Mouse (Mus musculus): ENCODE results near the gene Uts2b. TPM values are rescaled to one million over a fixed set of nuclear protein-coding genes. Genes with fewer than 3 reads are reported as not detected.

Gene Uts2b
- polyA plus RNA-seq, 1 experiment from 2014 or later, result 4.7 TPM

GRCm38 (mm10) chr16:27395251-27396037, 25.4 kb upstream of the Uts2b start:
- 85% methylated on average over 4 of the region's 4 CpGs for WGBS (ENCODE audit: insufficient replicate concordance)
- no peak overlapping the region for H3K9ac ChIP-seq (ENCODE audit: low read depth, low read length)
- ATAC-seq (replicated peaks; ENCODE audit: insufficient number of reproducible peaks, low FRiP score, low TSS enrichment), result no peak
- H3K4me3 ChIP-seq (ENCODE audit: low read depth, low read length), result no peak overlapping the region
- H3K4me1 ChIP-seq (ENCODE audit: control insufficient read depth, insufficient read depth, low read length), result peaks cover 5% of the 10 kb centered on the region; the same call in 1 of the 2 replicates
- no peaks in the 10 kb centered on the region for H3K36me3 ChIP-seq (ENCODE audit: control insufficient read depth, insufficient read depth, low read length)
- no peak overlapping the region for H3K4me2 ChIP-seq
- 0 out of 2 replicates have a peak, but pooled peaks cover 2% of the 10 kb centered on the region for H3K9me3 ChIP-seq (replicated peaks; ENCODE audit: control insufficient read depth, low read length)
- H3K27ac ChIP-seq (ENCODE audit: low read depth, low read length), result no peak overlapping the region
- H3K27me3 ChIP-seq (ENCODE audit: control insufficient read depth, insufficient read depth, low read length), result no peaks in the 10 kb centered on the region

- Histone ChIP-seq H3K4me2 (no peak overlapping the region), H3K36me3 (ENCODE audit: control insufficient read depth, insufficient read depth, low read length) (no peaks in the 10 kb centered on the region), H3K4me1 (ENCODE audit: control insufficient read depth, insufficient read depth, low read length) (peaks cover 18% of the 10 kb centered on the region), H3K4me3 (ENCODE audit: low read depth, low read length) (no peak overlapping the region), H3K9ac (ENCODE audit: low read depth, low read length) (no peak overlapping the region), H3K9me3 (replicated peaks; ENCODE audit: control insufficient read depth, low read length) (0 out of 2 replicates have a peak, but pooled peaks cover 2% of the 10 kb centered on the region), H3K27ac (ENCODE audit: low read depth, low read length) (no peak overlapping the region), H3K27me3 (ENCODE audit: control insufficient read depth, insufficient read depth, low read length) (no peaks in the 10 kb centered on the region)
- 79% methylated on average over 2 of the region's 2 CpGs for WGBS (ENCODE audit: insufficient replicate concordance)
- no peak for ATAC-seq (replicated peaks; ENCODE audit: insufficient number of reproducible peaks, low FRiP score, low TSS enrichment)
These were observed 21.8 kb upstream of the Uts2b start for GRCm38 (mm10) chr16:27391845-27392244.

DNA sequence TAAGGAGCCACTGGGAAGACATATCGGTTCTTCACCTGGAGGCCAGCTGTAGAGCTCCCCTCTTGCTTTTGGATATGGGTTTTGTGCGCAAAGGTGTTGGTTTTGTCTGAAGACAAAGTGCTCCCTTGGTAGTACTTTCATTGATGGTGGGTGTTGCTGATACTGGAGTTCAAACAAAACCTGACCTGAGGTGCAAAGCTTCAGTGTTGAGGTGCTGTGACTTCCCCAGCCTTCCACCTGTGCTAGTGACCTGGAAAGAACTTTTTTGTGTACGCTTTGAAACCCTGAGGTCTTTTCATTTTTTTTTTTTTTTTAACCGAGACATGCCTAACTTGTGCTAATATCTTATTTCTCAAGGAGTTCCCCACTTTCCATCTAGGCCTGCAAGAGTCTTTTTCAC, 20.3 kb upstream of the Uts2b start:
- no peak for ATAC-seq (replicated peaks; ENCODE audit: insufficient number of reproducible peaks, low FRiP score, low TSS enrichment)
- Histone ChIP-seq H3K4me3 (ENCODE audit: low read depth, low read length) (peak overlapping the region; percentile 85), H3K4me2 (peak overlapping the region; percentile 82), H3K36me3 (ENCODE audit: control insufficient read depth, insufficient read depth, low read length) (no peaks in the 10 kb centered on the region), H3K27ac (ENCODE audit: low read depth, low read length) (no peak overlapping the region), H3K9ac (ENCODE audit: low read depth, low read length) (no peak overlapping the region), H3K9me3 (replicated peaks; ENCODE audit: control insufficient read depth, low read length) (no peaks in the 10 kb centered on the region), H3K27me3 (ENCODE audit: control insufficient read depth, insufficient read depth, low read length) (no peaks in the 10 kb centered on the region), H3K4me1 (ENCODE audit: control insufficient read depth, insufficient read depth, low read length) (peaks cover 18% of the 10 kb centered on the region)
- 89% methylated on average over 4 of the region's 4 CpGs for WGBS (ENCODE audit: insufficient replicate concordance)

- Histone ChIP-seq H3K9me3 (replicated peaks; ENCODE audit: control insufficient read depth, low read length) (no peaks in the 10 kb centered on the region), H3K27me3 (ENCODE audit: control insufficient read depth, insufficient read depth, low read length) (no peaks in the 10 kb centered on the region), H3K27ac (ENCODE audit: low read depth, low read length) (peak overlapping the region; percentile 91), H3K4me3 (ENCODE audit: low read depth, low read length) (peak overlapping the region; percentile 85), H3K4me2 (peak overlapping the region; percentile 82), H3K36me3 (ENCODE audit: control insufficient read depth, insufficient read depth, low read length) (no peaks in the 10 kb centered on the region), H3K4me1 (ENCODE audit: control insufficient read depth, insufficient read depth, low read length) (peaks cover 18% of the 10 kb centered on the region), H3K9ac (ENCODE audit: low read depth, low read length) (peak overlapping the region; percentile 97)
- ATAC-seq (replicated peaks; ENCODE audit: insufficient number of reproducible peaks, low FRiP score, low TSS enrichment), result no peak
- 38% methylated on average over 7 of the region's 7 CpGs for WGBS (ENCODE audit: insufficient replicate concordance)
These were observed 19.7 kb upstream of the Uts2b start for GRCm38 (mm10) chr16:27389534-27390282.

DNA sequence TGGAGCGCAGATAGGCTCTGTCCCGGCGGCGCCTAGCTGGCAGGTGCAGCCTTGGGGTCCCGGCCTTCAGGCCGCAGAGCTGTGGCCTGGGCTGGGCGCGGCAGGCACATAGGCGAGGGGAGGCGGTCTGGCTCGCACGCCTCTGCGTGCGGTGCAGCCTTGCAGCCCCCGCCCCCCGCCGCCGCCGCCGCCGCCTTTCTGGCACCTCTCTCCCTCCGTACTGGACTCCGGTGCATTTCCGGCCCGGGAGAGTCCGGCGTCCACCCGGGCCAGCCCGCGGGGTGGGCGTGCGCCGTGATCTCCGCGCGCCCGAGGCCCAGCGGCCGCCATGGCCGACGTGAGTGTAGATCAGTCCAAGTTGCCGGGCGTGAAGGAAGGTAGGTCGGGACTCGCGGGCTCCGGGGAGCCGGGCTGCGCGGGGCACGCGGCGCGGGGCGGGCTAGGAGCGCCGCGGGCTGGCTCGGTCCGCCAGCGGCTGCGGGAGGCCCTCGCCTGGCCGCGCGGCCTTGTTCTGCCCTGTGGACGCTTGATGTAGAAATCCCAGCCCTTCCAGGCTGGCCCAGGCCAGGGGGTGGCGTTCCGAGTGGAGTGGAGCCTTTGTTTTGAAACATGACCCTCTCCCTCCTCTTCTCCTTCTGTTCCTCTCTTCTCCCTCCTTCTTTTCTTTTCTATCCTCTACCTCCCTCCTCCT, 18.9 kb upstream of the Uts2b start, which contains the start of gene Ccdc50:
Ccdc50 (plus strand) TSS at position 109 of the 691 bp plus-strand sequence.
- no peaks in the 10 kb centered on the region for H3K9me3 ChIP-seq (replicated peaks; ENCODE audit: control insufficient read depth, low read length)
- peak within 1 kb of the TSS; percentile 91 for H3K27ac ChIP-seq (ENCODE audit: low read depth, low read length)
- H3K4me3 ChIP-seq (ENCODE audit: low read depth, low read length), result peak within 1 kb of the TSS; percentile 85
- WGBS (ENCODE audit: insufficient replicate concordance), result under 1% methylated on average over 66 of the region's 69 CpGs
- H3K27me3 ChIP-seq (ENCODE audit: control insufficient read depth, insufficient read depth, low read length), result no peaks in the 10 kb centered on the region
- peak within 1 kb of the TSS; percentile 82 for H3K4me2 ChIP-seq
- H3K4me1 ChIP-seq (ENCODE audit: control insufficient read depth, insufficient read depth, low read length), result peaks cover 18% of the 10 kb centered on the region
- peak within 1 kb of the TSS; percentile 97 for H3K9ac ChIP-seq (ENCODE audit: low read depth, low read length)
- H3K36me3 ChIP-seq (ENCODE audit: control insufficient read depth, insufficient read depth, low read length), result no peaks in the 10 kb centered on the region
- ATAC-seq (replicated peaks; ENCODE audit: insufficient number of reproducible peaks, low FRiP score, low TSS enrichment), result peak; percentile 94

- Histone ChIP-seq H3K9ac (ENCODE audit: low read depth, low read length) (0 out of 2 replicates have a peak overlapping the region, but pooled peaks have one; percentile 97), H3K4me3 (ENCODE audit: low read depth, low read length) (peak overlapping the region; percentile 85), H3K27me3 (ENCODE audit: control insufficient read depth, insufficient read depth, low read length) (no peaks in the 10 kb centered on the region), H3K9me3 (replicated peaks; ENCODE audit: control insufficient read depth, low read length) (no peaks in the 10 kb centered on the region), H3K36me3 (ENCODE audit: control insufficient read depth, insufficient read depth, low read length) (no peaks in the 10 kb centered on the region), H3K4me2 (peak overlapping the region; percentile 82), H3K27ac (ENCODE audit: low read depth, low read length) (peak overlapping the region; percentile 91; the same call in 1 of the 2 replicates), H3K4me1 (ENCODE audit: control insufficient read depth, insufficient read depth, low read length) (peaks cover 18% of the 10 kb centered on the region)
- no peak for ATAC-seq (replicated peaks; ENCODE audit: insufficient number of reproducible peaks, low FRiP score, low TSS enrichment)
- WGBS (ENCODE audit: insufficient replicate concordance), result 37% methylated on average over 12 of the region's 12 CpGs
These were observed 17.9 kb upstream of the Uts2b start for GRCm38 (mm10) chr16:27387634-27388611.

DNA sequence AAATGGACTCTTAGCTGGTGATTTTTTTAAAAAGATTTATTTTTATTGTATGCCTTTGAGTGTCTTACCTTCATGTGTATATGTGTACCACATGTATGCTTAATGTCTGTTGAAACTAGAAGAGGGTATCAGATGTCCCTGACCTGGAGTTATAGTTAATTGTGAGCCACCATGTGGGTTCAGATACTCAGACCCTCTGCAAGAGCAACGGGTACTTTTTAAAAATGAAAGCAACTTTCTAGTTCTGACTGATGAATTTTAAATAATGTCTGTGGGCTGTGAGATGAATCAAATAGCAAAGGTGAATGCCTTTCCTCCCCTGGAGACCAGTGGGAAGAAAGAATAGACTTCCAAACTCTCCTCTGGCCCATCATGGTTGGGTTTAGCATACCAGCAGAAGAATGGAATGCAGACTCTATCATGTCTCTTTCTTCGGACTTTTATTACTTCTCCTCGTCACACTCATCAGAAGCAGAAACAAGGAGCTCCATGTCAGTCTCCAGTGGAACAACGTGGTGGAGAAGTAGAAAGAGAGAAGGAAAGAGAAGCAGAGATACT, 16.9 kb upstream of the Uts2b start:
- Histone ChIP-seq H3K9me3 (replicated peaks; ENCODE audit: control insufficient read depth, low read length) (no peaks in the 10 kb centered on the region), H3K4me3 (ENCODE audit: low read depth, low read length) (no peak overlapping the region), H3K36me3 (ENCODE audit: control insufficient read depth, insufficient read depth, low read length) (no peaks in the 10 kb centered on the region), H3K4me2 (no peak overlapping the region), H3K27ac (ENCODE audit: low read depth, low read length) (no peak overlapping the region), H3K9ac (ENCODE audit: low read depth, low read length) (no peak overlapping the region), H3K4me1 (ENCODE audit: control insufficient read depth, insufficient read depth, low read length) (peaks cover 18% of the 10 kb centered on the region), H3K27me3 (ENCODE audit: control insufficient read depth, insufficient read depth, low read length) (no peaks in the 10 kb centered on the region)
- WGBS (ENCODE audit: insufficient replicate concordance), result 68% methylated on average over 4 of the region's 4 CpGs
- ATAC-seq (replicated peaks; ENCODE audit: insufficient number of reproducible peaks, low FRiP score, low TSS enrichment), result no peak
